Mouse (Mus musculus): ENCODE data around the gene Angptl6.

Gene Angptl6

DNA sequence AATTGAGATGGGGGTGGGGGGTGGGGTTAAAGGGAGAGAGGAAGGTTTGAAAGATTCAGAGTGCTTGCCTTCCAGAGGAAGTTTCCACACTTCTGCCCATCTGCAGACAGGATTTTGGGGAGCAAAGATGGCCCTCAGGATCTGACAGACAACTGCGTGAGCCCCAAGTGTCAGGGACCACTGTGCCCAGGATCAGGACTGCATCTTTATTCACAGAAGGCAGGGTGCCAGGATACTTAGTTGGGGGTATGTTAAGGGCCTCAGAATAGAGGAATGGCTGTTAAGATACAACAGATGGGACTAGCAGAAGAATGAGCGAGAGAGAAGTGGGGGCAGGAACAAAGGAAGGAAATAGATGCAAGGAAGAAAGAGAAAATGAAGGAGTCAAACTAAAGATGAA, 7.0 kb upstream of the Angptl6 start:
- no peak for DNase-seq (ENCODE audit: low spot score)

- DNase-seq (ENCODE audit: low spot score), result peak; percentile 78
Measured at GRCm38 (mm10) chr9:20878710-20879065, 839 bp downstream of the Angptl6 start.

- peak; percentile 100 for DNase-seq (ENCODE audit: low spot score)
Measured at GRCm38 (mm10) chr9:20878041-20878709, 1.4 kb downstream of the Angptl6 start.

GRCm38 (mm10) chr9:20877118-20878040, 2.1 kb downstream of the Angptl6 start:
- peak; percentile 33 for DNase-seq (ENCODE audit: low spot score)

- no peak for DNase-seq (ENCODE audit: low spot score)
Measured at GRCm38 (mm10) chr9:20876318-20877117, 3.0 kb downstream of the Angptl6 start.

GRCm38 (mm10) chr9:20875021-20875790, 4.3 kb downstream of the Angptl6 start:
- DNase-seq (ENCODE audit: low spot score), result peak; percentile 57

GRCm38 (mm10) chr9:20873521-20873920, 6.0 kb downstream of the Angptl6 start:
- DNase-seq (ENCODE audit: low spot score), result no peak

DNA sequence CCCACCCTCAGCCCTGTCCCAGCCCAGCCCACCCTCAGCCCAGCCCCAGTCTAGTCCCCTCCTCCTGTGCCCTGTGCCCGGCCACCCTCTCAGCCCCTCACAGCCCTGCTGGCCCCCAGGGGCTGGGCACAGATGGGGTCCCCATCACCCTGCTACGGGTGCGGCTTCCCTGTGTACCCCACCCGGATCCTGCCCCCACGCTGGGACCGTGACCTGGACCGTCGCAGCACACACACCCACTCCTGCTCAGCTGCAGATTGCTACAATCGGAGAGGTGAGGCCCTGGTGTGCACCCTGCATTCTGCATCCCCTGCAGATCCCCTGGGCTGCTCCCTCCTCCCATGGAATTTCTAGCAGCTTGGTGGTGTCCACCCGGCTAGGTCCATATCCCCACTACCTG, 6.5 kb downstream of the Angptl6 start:
- no peak for DNase-seq (ENCODE audit: low spot score)

GRCm38 (mm10) chr9:20870211-20871173, 9.0 kb downstream of the Angptl6 start:
- no peak for DNase-seq (ENCODE audit: low spot score)

DNA sequence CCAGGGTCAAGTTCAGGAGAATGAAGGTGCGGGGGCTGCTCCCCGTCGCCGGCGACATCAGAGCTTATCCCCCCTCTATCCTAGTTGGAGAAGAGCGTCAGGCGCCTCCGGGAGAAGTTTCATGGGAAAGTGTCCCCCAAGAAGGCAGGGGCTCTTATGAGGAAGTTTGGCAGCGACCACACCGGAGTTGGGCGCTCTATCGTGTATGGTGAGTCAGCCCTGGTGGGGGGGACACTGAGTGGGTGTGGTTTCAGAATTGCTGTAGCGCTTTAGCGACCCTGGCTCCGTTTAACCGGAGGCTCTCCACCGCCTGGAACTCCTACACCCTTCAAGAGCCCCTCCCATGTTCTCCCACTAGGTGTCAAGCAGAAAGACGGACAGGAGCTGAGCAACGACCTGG, 10.3 kb downstream of the Angptl6 start:
- DNase-seq (ENCODE audit: low spot score), result peak; percentile 48

- peak; percentile 82 for DNase-seq (ENCODE audit: low spot score)
Measured at GRCm38 (mm10) chr9:20868448-20869001, 11.0 kb downstream of the Angptl6 start, which contains the start of gene A230050P20Rik. Gene A230050P20Rik (plus strand): TSS chr9:20868642.

- DNase-seq (ENCODE audit: low spot score), result no peak
Measured at GRCm38 (mm10) chr9:20866879-20867278, 12.6 kb downstream of the Angptl6 start.

DNA sequence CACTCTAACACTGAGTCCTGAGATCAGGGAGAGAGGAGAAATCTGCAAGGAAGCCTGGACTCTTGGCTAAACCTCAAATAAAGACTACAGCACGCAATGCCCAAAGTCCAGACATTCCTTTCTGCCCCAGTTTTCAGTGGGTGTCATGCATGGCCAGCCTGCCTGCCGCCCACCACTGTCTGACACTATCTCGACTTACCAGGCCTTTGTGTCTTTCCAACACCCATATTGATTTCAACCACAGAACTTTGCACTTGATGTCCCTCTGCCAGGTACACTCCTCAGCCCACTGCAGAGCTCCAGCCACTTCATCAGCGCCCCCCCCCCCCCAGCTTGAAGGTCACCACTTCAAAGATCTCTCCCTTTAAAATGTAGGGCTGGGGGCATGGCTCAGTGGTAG, 17.3 kb downstream of the Angptl6 start:
- DNase-seq (ENCODE audit: low spot score), result no peak

- peak; percentile 61 for DNase-seq (ENCODE audit: low spot score)
Measured at GRCm38 (mm10) chr9:20861821-20862220, 17.7 kb downstream of the Angptl6 start.

GRCm38 (mm10) chr9:20859926-20860325, 19.6 kb downstream of the Angptl6 start:
- DNase-seq (ENCODE audit: low spot score), result no peak

DNA sequence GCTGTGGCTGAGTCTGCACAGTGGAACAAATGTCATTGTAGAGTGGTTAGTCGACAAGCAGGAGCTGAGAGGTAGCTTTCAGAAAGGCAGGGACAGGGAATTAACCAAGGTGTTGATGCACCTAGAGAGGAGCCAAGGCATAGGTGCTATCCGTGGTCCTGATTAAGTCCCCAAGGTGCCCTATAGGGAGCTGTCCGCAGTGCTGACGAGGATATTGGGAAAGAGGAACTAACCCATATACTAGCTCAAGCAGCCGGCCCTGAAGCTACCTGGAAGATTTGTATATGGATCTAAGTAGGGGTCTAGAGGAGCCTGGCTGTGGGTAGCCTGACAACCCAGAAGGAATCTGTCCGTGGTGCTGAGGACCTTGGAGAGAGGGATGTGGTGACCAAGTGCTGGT, 22.4 kb downstream of the Angptl6 start:
- peak; percentile 68 for DNase-seq (ENCODE audit: low spot score)

- DNase-seq (ENCODE audit: low spot score), result no peak
Measured at GRCm38 (mm10) chr9:20850179-20850578, 29.3 kb downstream of the Angptl6 start.

- no peak for DNase-seq (ENCODE audit: low spot score)
Measured at GRCm38 (mm10) chr9:20842670-20843069, 36.9 kb downstream of the Angptl6 start.

DNA sequence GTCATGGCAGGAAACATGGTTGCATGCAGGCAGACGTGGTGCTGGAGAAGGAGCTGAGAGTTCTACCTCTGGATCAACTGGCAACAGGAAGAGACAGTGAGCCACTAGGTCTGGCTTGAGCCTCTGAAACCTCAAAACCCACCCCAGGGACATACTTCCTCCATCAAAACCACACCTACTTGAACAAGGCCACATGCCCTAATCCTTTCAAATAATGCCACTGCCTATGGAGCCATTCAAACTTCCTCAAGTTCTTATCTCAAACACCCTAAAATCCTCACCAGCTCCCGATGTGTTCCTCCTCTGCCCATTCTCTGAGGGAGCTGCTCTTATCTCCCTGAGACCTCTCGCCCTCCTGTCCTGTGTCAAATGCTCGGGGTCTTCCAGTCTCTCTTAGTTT, 37.3 kb downstream of the Angptl6 start:
- no peak for DNase-seq (ENCODE audit: low spot score)

DNA sequence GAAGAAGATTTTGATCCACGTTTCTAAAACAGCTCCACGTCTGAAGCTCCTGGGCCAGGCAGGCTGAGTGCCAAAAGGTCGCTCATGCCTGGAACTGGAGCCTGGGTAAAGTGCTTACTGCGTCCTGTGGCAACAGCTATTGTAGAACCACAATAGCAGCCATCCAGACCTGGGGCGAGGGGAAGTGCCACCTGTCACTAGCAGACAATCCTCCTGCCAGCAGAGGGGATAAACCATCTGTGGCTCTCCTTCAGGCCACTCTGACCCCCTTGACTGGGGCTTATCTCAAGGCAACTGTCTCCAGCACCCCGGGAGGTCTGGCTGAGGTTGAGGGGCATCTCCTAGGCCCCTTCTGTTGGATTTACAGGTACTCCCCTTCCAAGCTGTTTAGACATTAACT, 40.6 kb downstream of the Angptl6 start:
- no peak for DNase-seq (ENCODE audit: low spot score)

Data from testis, postnatal 10 days (tissue).